Mouse (Mus musculus) sigmoid colon, adult 10 weeks (tissue): ENCODE measurements around the gene Uncx. TPM values are rescaled to one million over a fixed set of nuclear protein-coding genes. Genes with fewer than 3 reads are reported as not detected.

Source experiments
- polyA plus RNA-seq: library from polyadenylated mRNA; stranded (reverse); fragments of 350-450 nt; fragmentation: Illumina TruSeq; extraction: RNeasy Lipid Tissue Mini Kit (QIAGEN cat#74804); gene quantifications from one replicate; pipeline ENCODE4 v1.2.3, GENCODE M21; 2014; ENCODE audit warnings: low read depth, low replicate concordance

The Uncx gene
- polyA plus RNA-seq = not detected

GRCm38 (mm10) chr5:139543214-139543613, at the start of gene Uncx:
Gene Uncx, plus strand, starts transcription at chr5:139543494.

Other genes starting within 250 kb of the Uncx start
- gene Adap1, start 217.9 kb upstream of the Uncx start, polyA plus RNA-seq = not detected
- 11.8 TPM for gene Cox19, start 192.1 kb upstream of the Uncx start, polyA plus RNA-seq
- not detected for gene Cyp2w1, start 190.9 kb upstream of the Uncx start, polyA plus RNA-seq
- gene Gpr146, start 165.8 kb upstream of the Uncx start, polyA plus RNA-seq = 1.0 TPM
- not detected for gene C130050O18Rik, start 138.2 kb upstream of the Uncx start, polyA plus RNA-seq
- not detected for gene Gper1, start 120.3 kb upstream of the Uncx start, polyA plus RNA-seq
- gene 3110082I17Rik, start 83.0 kb upstream of the Uncx start, polyA plus RNA-seq = 0.76 TPM
- 12.1 TPM for gene Zfand2a, start 58.9 kb upstream of the Uncx start, polyA plus RNA-seq
- 0.66 TPM for gene Micall2, start 192.8 kb downstream of the Uncx start, polyA plus RNA-seq
- 1.5 TPM for gene Ints1, start 232.2 kb downstream of the Uncx start, polyA plus RNA-seq
- 16.5 TPM for gene Mafk, start 248.0 kb downstream of the Uncx start, polyA plus RNA-seq